Mouse (Mus musculus): ENCODE results near the gene Rbms2.
"Not testable (repeated sequence)": the region's sequence is repeated elsewhere in the genome, so short reads cannot be mapped to it uniquely, and the experiment has no call there.

Rbms2 gene

GRCm38 (mm10) chr10:128179989-128180388 is at the start of gene Rbms2:
Gene Rbms2, minus strand, starts transcription at chr10:128180297.
- no peak for DNase-seq

DNA sequence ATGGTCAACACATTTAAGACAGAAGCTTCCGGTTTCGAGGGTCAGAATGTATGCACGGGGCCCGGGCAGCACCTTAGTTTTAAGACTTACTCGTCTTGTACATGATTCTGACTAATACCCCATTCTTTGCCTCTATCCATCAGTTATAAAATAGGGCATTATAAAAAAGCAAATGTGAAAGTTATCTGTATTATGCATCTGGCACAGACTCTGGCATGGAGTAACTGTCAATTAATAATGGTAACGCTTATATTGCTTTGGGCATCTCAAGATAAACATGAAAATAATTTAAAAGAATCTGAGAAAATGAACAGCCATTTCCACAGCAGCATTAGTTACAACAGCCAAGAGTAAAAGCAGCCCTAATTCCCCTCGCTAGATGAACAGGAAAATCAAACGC is 47.9 kb upstream of the Rbms2 start:
- DNase-seq = no peak

DNA sequence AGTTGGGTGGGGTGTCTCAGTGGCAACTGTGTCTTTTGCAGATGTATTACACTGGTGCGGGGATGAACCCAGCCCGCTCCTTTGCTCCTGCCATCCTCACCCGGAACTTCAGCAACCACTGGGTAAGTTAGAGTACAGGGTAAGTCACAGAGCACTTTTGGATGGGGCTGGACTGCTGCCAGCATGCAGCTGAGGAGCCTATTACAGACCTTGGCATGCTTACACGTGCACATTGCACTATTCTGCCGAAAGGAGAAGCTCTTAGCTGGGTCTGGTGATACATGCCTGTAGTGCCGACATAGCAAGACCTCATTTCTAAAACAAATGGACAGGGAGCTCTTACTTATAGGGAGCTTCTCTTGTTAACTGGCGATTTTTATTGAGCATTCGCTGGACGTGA is 47.5 kb upstream of the Rbms2 start:
- DNase-seq = no peak

GRCm38 (mm10) chr10:128225538-128225937 is 45.4 kb upstream of the Rbms2 start, which contains the start of gene Mip:
Gene Mip, plus strand, starts transcription at chr10:128225838.
- DNase-seq = no peak

DNA sequence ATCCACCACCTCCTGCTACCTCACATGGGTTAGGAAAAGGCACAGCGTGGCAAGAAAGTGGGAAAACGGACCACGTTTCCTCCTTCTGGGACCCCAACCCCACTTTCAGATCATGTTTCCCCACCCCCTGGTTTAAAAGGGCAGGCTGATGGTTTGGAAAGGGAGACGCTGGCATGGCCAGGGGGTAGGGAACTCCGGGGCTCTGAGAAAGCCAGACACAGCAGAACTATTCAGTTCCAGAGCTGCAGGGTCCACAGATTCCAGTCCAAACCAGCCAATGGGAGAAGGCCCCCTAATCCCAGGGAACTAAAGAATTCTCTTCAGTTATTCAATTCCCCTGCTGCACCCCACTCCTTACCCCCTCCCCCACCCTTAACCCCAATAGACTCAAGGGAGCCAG is 45.0 kb upstream of the Rbms2 start:
- no peak for DNase-seq

DNA sequence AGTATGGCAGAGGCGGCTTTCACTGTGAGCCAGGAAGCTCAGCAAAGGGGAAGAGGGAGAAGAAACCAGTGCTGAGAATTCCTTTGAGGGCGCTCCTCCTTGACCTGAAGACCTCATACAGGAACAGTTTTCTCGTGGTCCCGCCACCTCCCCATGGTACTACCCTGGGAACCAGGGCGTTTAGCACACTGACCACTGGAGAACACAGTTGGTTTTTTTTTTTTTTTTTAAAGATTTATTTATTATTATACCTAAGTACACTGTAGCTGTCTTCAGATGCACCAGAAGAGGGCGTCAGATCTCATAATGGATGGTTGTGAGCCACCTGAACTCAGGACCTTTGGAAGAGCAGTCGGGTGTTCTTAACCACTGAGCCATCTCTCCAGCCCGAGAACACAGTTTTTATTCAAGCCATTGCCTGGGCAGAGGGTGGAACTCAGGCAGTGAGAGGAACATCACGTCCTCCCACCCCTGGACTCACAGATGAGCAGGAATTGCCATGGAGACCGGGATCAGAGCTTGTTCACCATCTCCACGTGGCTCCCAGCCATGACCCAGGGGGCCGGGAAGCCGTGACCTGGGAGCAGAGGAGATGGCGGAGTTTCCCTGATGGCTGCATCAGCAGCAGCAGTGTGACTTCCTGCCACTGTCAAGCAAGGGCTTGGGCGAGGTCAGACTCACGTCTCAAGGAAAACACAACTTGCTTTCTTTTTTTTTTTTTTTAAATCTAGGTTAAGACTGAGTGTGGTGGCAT is 41.6 kb upstream of the Rbms2 start:
- no peak for DNase-seq

- no peak for DNase-seq
These were observed 38.5 kb upstream of the Rbms2 start for GRCm38 (mm10) chr10:128218387-128219117.

DNA sequence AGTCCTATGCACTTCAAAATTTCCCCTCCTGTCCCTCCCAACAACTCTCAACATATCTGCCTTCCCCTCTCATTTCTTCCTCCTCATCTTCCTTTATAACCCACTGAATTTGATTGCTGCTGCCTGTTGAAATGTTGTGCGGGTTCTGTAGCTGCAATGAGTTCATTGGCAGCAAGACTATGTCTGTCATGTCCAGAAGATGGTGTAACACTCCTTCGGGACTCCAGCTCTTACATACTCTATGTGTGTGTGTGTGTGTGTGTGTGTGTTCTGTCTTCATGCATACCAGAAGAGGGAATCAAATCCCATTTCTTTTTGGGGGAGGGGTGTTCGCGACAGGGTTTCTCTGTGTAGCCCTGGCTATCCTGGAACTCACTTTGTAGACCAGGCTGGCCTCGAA is 34.9 kb upstream of the Rbms2 start:
- DNase-seq = no peak

GRCm38 (mm10) chr10:128214112-128214511 is 34.0 kb upstream of the Rbms2 start:
- DNase-seq = not testable (repeated sequence)

- DNase-seq = peak; percentile 91
These were observed 32.8 kb upstream of the Rbms2 start for GRCm38 (mm10) chr10:128212871-128213323.

- no peak for DNase-seq
These were observed 32.1 kb upstream of the Rbms2 start for GRCm38 (mm10) chr10:128212148-128212547.

GRCm38 (mm10) chr10:128211390-128212108 is 31.5 kb upstream of the Rbms2 start, which contains the start of gene Spryd4:
Gene Spryd4, minus strand, starts transcription at chr10:128211807.
- peak; percentile 90 for DNase-seq

DNA sequence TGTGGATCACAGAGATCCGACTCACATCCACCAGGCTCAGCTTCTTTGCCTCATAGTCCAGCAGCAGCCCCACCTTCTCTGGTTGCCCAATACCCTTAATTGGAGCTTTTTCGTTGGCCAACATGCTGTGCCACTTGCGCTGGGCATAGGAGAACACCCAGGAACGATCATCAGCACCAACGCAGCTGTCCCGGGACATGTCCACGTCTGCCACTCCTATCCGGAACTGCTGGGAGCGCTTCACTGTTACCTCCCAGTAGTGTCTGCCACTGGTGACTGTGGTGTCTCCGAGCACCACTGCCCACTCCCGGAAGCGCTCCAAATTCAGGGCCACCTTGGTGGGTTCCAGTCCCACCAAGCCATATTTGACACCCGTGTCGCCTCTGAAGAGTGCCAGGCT is 30.9 kb upstream of the Rbms2 start:
- DNase-seq = no peak

- DNase-seq = no peak
These were observed 30.0 kb upstream of the Rbms2 start for GRCm38 (mm10) chr10:128210131-128210530.

- DNase-seq = no peak
These were observed 29.4 kb upstream of the Rbms2 start for GRCm38 (mm10) chr10:128209311-128210009.

- no peak for DNase-seq
These were observed 28.2 kb upstream of the Rbms2 start for GRCm38 (mm10) chr10:128208326-128208725.

GRCm38 (mm10) chr10:128204941-128205340 is 24.8 kb upstream of the Rbms2 start:
- no peak for DNase-seq

DNA sequence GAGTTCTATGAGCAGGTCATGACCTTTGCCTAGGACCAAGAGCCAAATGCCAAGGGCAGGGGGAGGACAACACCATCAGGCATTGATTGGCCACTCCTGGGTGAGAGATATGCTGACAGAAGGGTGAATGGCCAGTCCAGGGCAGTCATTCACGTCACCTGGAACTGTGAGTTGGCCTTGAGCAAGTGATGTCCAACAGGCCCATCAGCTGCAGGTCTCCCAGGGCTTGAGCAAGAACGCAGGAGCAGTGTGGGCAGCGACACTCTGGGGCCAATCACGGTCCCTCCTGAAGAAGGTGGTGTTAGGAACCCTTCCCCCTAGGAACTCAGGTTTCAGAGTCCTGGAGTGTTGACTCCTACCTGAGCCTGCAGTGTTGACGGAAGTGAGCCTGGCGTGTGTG is 21.8 kb upstream of the Rbms2 start:
- DNase-seq = no peak

GRCm38 (mm10) chr10:128194551-128195461 is 14.7 kb upstream of the Rbms2 start:
- peak; percentile 77 for DNase-seq

DNA sequence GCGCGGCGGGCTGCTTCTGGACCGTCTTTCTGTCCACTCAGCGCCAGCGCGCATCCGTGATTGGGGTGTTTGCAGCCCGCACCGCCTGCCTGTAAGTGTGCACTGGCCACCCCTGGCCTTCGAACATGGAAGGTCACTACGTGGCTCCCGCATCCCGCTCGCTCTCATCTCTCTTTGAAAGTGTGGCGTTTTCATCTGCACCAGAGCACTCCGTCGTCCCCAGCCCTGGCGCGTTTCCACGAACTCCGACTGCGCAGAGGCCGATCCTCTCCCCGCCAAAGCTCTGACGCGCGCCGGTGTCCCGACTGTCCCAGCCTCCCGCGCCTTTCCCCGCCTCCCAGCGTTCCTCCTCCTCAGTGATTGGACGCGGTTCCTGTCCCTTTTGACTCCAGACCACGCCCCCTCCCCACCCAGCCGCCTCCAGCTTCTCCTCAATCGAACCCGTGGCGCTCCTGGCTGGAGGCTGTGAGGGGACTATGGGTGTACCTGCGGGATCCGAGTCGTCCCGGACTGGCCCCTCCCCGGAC is 14.0 kb upstream of the Rbms2 start, which contains the start of gene Gls2:
Gls2 (plus strand) TSS at position 434 of the 527 bp plus-strand sequence.
- DNase-seq = peak; percentile 99

DNA sequence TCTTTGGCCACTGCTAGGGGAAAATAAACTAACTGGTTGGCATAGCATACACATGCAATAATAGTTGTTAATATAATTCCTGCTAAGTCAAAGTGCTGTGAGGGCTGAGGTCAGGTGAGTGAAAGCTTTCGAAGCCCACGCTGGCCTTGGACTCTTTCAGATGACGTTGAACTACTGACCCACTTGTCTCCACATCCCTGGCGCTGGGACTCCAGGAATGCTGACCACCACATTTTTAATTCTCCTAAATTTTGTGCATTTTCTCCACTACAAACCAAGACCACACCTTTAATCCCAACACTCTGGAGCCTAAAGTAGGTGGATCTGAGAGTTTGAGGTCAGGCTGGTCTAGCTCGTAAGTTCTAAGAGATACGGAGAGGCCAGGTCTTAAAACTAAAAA is 13.0 kb upstream of the Rbms2 start:
- DNase-seq = no peak
